Mouse (Mus musculus) midbrain, embryonic 14.5 days (tissue): ENCODE results near the gene Gm3854. TPM values are rescaled to one million over a fixed set of nuclear protein-coding genes. Genes with fewer than 3 reads are reported as not detected.

Experiments
- ATAC-seq: fragments of 200-750 bp; cut with Nextera tagmentation; 2 replicates; pipeline ENCODE4 v1.8.0; 2017; ENCODE audit warnings: moderate number of reproducible peaks, moderate library complexity; ENCODE audit not compliant: low FRiP score, low TSS enrichment
- DNase-seq: peaks from one replicate; pipeline ENCODE4 v3.0.0-alpha.2; 2015
- H3K27ac ChIP-seq: fragments of 300-500 bp; sonication (generic); replicated peaks from 2 replicates; pipeline ENCODE4 v1.5.1; 2014; ENCODE audit warnings: mild to moderate bottlenecking, low read depth, low read length, moderate library complexity
- H3K27me3 ChIP-seq: fragments of 300-500 bp; sonication (generic); 2 replicates; pipeline ENCODE4 v1.6.1; 2014; ENCODE audit warnings: low read length, control low read depth, mixed read lengths; ENCODE audit not compliant: control insufficient read depth, insufficient read depth
- H3K36me3 ChIP-seq: fragments of 300-500 bp; sonication (generic); 2 replicates; pipeline ENCODE4 v1.6.1; 2014; ENCODE audit warnings: low read length, control low read depth; ENCODE audit not compliant: control insufficient read depth, insufficient read depth
- H3K4me1 ChIP-seq: fragments of 300-500 bp; sonication (generic); 2 replicates; pipeline ENCODE4 v1.6.1; 2014; ENCODE audit warnings: mild to moderate bottlenecking, antibody characterized with exemption, low read length, control low read depth; ENCODE audit not compliant: control insufficient read depth, insufficient read depth
- H3K4me2 ChIP-seq: fragments of 300-500 bp; sonication (generic); 2 replicates; pipeline ENCODE4 v1.6.1; 2014; ENCODE audit warnings: mild to moderate bottlenecking, low read length, moderate library complexity
- H3K4me3 ChIP-seq: fragments of 300-500 bp; sonication (generic); replicated peaks from 2 replicates; pipeline ENCODE4 v1.5.1; 2014; ENCODE audit warnings: low read depth, low read length
- H3K9ac ChIP-seq: fragments of 300-500 bp; sonication (generic); replicated peaks from 2 replicates; pipeline ENCODE4 v1.6.1; 2014; ENCODE audit warnings: mild to moderate bottlenecking, low read length, moderate library complexity
- H3K9me3 ChIP-seq: fragments of 300-500 bp; sonication (generic); 2 replicates; pipeline ENCODE4 v1.6.1; 2016; ENCODE audit warnings: low read length, control low read depth, mixed read lengths; ENCODE audit not compliant: control insufficient read depth
- WGBS: fragments of 180-500 bp; shearing (Covaris S2); extraction: QIAGEN DNeasy Blood & Tissue Kit; methylation state at CpG from one replicate; pipeline ENCODE4 v1.1.7; 2014; 5-methylcytosine and 5-hydroxymethylcytosine counted together
- polyA plus RNA-seq: library from polyadenylated mRNA; unstranded; fragments of >200 nt; fragmentation: Nextera tagmentation; extraction: Ambion mirVana; gene quantifications from 2 replicates; pipeline ENCODE4 v1.2.1, GENCODE M21; 2014

Gene Gm3854
- polyA plus RNA-seq, 1 experiment from 2014 or later = 5.7 TPM

- 29% methylated on average over 25 of the region's 25 CpGs for WGBS
- Histone ChIP-seq H3K27ac (no peak within 1 kb of the TSS; the same call in none of the 2 replicates), H3K9ac (peak within 1 kb of the TSS; percentile 59), H3K4me1 (peaks cover 4% of the 10 kb centered on the region; the same call in 1 of the 2 replicates), H3K9me3 (no peaks in the 10 kb centered on the region), H3K4me2 (peak within 1 kb of the TSS; percentile 74), H3K36me3 (peaks cover 26% of the 10 kb centered on the region), H3K27me3 (no peaks in the 10 kb centered on the region), H3K4me3 (peak within 1 kb of the TSS; percentile 46)
- ATAC-seq (peak; percentile 91), DNase-seq (peak; percentile 88)
These were observed 54.7 kb downstream of the Gm3854 start, which contains the start of gene Smim17 for GRCm38 (mm10) chr7:6397996-6398975. Gene Smim17, plus strand, starts transcription at chr7:6398715.

Other genes with a start within 250 kb of the Gm3854 start
- gene Zfp787, start 187.8 kb upstream of the Gm3854 start, polyA plus RNA-seq = 12.0 and 19.1 TPM in 2 replicates
- gene Zfp444, start 171.5 kb upstream of the Gm3854 start, polyA plus RNA-seq = 82.8 and 94.7 TPM in 2 replicates
- not detected in 2 replicates for gene Galp, start 146.7 kb upstream of the Gm3854 start, polyA plus RNA-seq
- not detected in 2 replicates for gene Zscan5b, start 121.5 kb upstream of the Gm3854 start, polyA plus RNA-seq
- not detected in 2 replicates for gene Epp13, start 91.0 kb upstream of the Gm3854 start, polyA plus RNA-seq
- 13.9 and 15.7 TPM in 2 replicates for gene Zfp667, start 57.2 kb upstream of the Gm3854 start, polyA plus RNA-seq
- 12.7 and 13.4 TPM in 2 replicates for gene Zfp583, start 12.5 kb upstream of the Gm3854 start, polyA plus RNA-seq
- 6.1 and 6.4 TPM in 2 replicates for gene Zfp78, start 19.5 kb downstream of the Gm3854 start, polyA plus RNA-seq
- gene Zfp28, start 39.5 kb downstream of the Gm3854 start, polyA plus RNA-seq = 14.6 and 17.7 TPM in 2 replicates
- gene Smim17, start 55.0 kb downstream of the Gm3854 start, polyA plus RNA-seq = 3.4 and 6.9 TPM in 2 replicates
- not detected in 2 replicates for gene Gm20715, start 66.5 kb downstream of the Gm3854 start, polyA plus RNA-seq
- gene Olfr1344, start 94.9 kb downstream of the Gm3854 start, polyA plus RNA-seq = 0.20 and 0.23 TPM in 2 replicates
- 0.04 TPM in 1 of 2 replicates, not detected in the other for gene Olfr1336, start 112.4 kb downstream of the Gm3854 start, polyA plus RNA-seq
- gene Olfr1346, start 123.3 kb downstream of the Gm3854 start, polyA plus RNA-seq = not detected in 2 replicates
- gene Olfr5, start 143.2 kb downstream of the Gm3854 start, polyA plus RNA-seq = not detected in 2 replicates
- not detected in 2 replicates for gene Olfr1347, start 156.0 kb downstream of the Gm3854 start, polyA plus RNA-seq
- gene Olfr1348, start 165.0 kb downstream of the Gm3854 start, polyA plus RNA-seq = not detected in 2 replicates
- gene Olfr1349, start 179.2 kb downstream of the Gm3854 start, polyA plus RNA-seq = not detected in 2 replicates
- gene Olfr1350, start 221.1 kb downstream of the Gm3854 start, polyA plus RNA-seq = not detected in 2 replicates